Comparison of ENCODE assay signal across 9 mouse cellular contexts in genomic region chr17:83985333-83985790, GRCm38 (mm10).
DNase-seq lines count a peak whose midpoint lies in the region; ATAC-seq and TF ChIP-seq lines count a peak whose summit lies in the region.
"Had no signal": no experiment of that assay in that cellular context is flagged by ENCODE, and none has a peak within 500 bp of the region (broad histone marks: within the 10 kb centered on the region; RNA-seq: fewer than 3 reads in every experiment).

No protein-coding gene starts in this region.

- ATAC-seq in midbrain, embryonic 16.5 days = no peak
- ATAC-seq in kidney, postnatal 0 days (replicated peaks; ENCODE audit: low FRiP score, low read depth) = peak; percentile 47; the same call in 1 of the 2 replicates
- 0 out of 2 replicates have a peak, but pooled peaks have one; percentile 9 for ATAC-seq in neural tube, embryonic 14.5 days (ENCODE audit: low read depth)
- no peak for ATAC-seq in cerebellum, adult (ENCODE audit: insufficient number of reproducible peaks, low FRiP score, low TSS enrichment)
- no peak for ATAC-seq in erythroid progenitor cell, adult 5-6 weeks (replicated peaks; ENCODE audit: low FRiP score, poor library complexity, severe bottlenecking)

- no peaks in the 10 kb centered on the region for H3K36me3 ChIP-seq in midbrain, embryonic 10.5 days
- H3K36me3 ChIP-seq in midbrain, embryonic 16.5 days (ENCODE audit: control insufficient read depth, insufficient read depth, low read length) = no peaks in the 10 kb centered on the region
- no peaks in the 10 kb centered on the region for H3K36me3 ChIP-seq in kidney, postnatal 0 days (ENCODE audit: insufficient read depth, low read length)
- H3K36me3 ChIP-seq in neural tube, embryonic 14.5 days (ENCODE audit: control insufficient read depth, insufficient read depth, low read length) = no peaks in the 10 kb centered on the region

- 0 out of 2 replicates have a peak, but pooled peaks cover 7% of the 10 kb centered on the region for H3K27me3 ChIP-seq in midbrain, embryonic 10.5 days (ENCODE audit: low read depth, poor library complexity, severe bottlenecking)
- H3K27me3 ChIP-seq in midbrain, embryonic 16.5 days (ENCODE audit: control insufficient read depth, insufficient read depth, low read depth, low read length) = no peaks in the 10 kb centered on the region
- no peaks in the 10 kb centered on the region for H3K27me3 ChIP-seq in kidney, postnatal 0 days (ENCODE audit: insufficient read depth, low read length)
- no peaks in the 10 kb centered on the region for H3K27me3 ChIP-seq in neural tube, embryonic 14.5 days (ENCODE audit: control insufficient read depth, insufficient read depth, low read length)

- H3K4me3 ChIP-seq in midbrain, embryonic 10.5 days = no peak overlapping the region
- H3K4me3 ChIP-seq in midbrain, embryonic 16.5 days (ENCODE audit: low read depth, low read length) = no peak overlapping the region
- no peak overlapping the region for H3K4me3 ChIP-seq in kidney, postnatal 0 days (replicated peaks; ENCODE audit: low read depth, low read length)
- no peak overlapping the region for H3K4me3 ChIP-seq in neural tube, embryonic 14.5 days (ENCODE audit: low read depth, low read length)
- H3K4me3 ChIP-seq: myocyte had no signal

- TF ChIP-seq CTCF in kidney, postnatal 0 days (IDR thresholded peaks at IDR 0.05; ENCODE audit: low read depth) = no peak

- WGBS in midbrain, embryonic 10.5 days = 68% methylated on average over 17 of the region's 17 CpGs
- WGBS in midbrain, embryonic 16.5 days = 44% methylated on average over 17 of the region's 17 CpGs
- WGBS in kidney, postnatal 0 days = 17% methylated on average over 17 of the region's 17 CpGs
- WGBS in neural tube, embryonic 14.5 days = 14% methylated on average over 17 of the region's 17 CpGs

- 0 out of 2 replicates have a peak, but pooled peaks cover 2% of the 10 kb centered on the region for H3K9me3 ChIP-seq in midbrain, embryonic 10.5 days (replicated peaks)
- no peaks in the 10 kb centered on the region for H3K9me3 ChIP-seq in midbrain, embryonic 16.5 days (replicated peaks; ENCODE audit: control insufficient read depth, low read length, poor library complexity, severe bottlenecking)
- no peaks in the 10 kb centered on the region for H3K9me3 ChIP-seq in kidney, postnatal 0 days (replicated peaks; ENCODE audit: low read length)
- no peaks in the 10 kb centered on the region for H3K9me3 ChIP-seq in neural tube, embryonic 14.5 days (ENCODE audit: control insufficient read depth, low read length)

- DNase-seq in midbrain, embryonic 10.5 days (ENCODE audit: low spot score) = no peak
- DNase-seq in forelimb bud, embryonic 11.5 days (ENCODE audit: low read depth, low spot score) = peak; percentile 73
- DNase-seq in kidney, postnatal 0 days (ENCODE audit: low spot score) = peak; percentile 85
- no peak for DNase-seq in cerebellum, postnatal 36 days

- H3K4me2 ChIP-seq in midbrain, embryonic 16.5 days (ENCODE audit: low read length) = no peak overlapping the region
- H3K4me2 ChIP-seq in kidney, postnatal 0 days (ENCODE audit: low read length) = no peak overlapping the region
- no peak overlapping the region for H3K4me2 ChIP-seq in neural tube, embryonic 14.5 days (ENCODE audit: low read depth, low read length)

- H3K9ac ChIP-seq in midbrain, embryonic 16.5 days (ENCODE audit: low read depth, low read length) = no peak overlapping the region
- H3K9ac ChIP-seq in kidney, postnatal 0 days (ENCODE audit: low read depth, low read length) = no peak overlapping the region
- no peak overlapping the region for H3K9ac ChIP-seq in neural tube, embryonic 14.5 days (replicated peaks; ENCODE audit: low read depth, low read length)

- H3K27ac ChIP-seq in midbrain, embryonic 10.5 days (replicated peaks) = peak overlapping the region; percentile 80
- H3K27ac ChIP-seq in midbrain, embryonic 16.5 days (ENCODE audit: low read length) = no peak overlapping the region
- H3K27ac ChIP-seq in kidney, postnatal 0 days = peak overlapping the region; percentile 81
- peak overlapping the region; percentile 44; the same call in 1 of the 2 replicates for H3K27ac ChIP-seq in neural tube, embryonic 14.5 days (ENCODE audit: low read depth, low read length)

- peaks cover 52% of the 10 kb centered on the region for H3K4me1 ChIP-seq in midbrain, embryonic 10.5 days
- H3K4me1 ChIP-seq in midbrain, embryonic 16.5 days (ENCODE audit: control insufficient read depth, insufficient read depth, low read length) = no peaks in the 10 kb centered on the region; the same call in 1 of the 2 replicates
- peaks cover 37% of the 10 kb centered on the region for H3K4me1 ChIP-seq in kidney, postnatal 0 days (replicated peaks; ENCODE audit: insufficient read depth, low read length)
- peaks cover 11% of the 10 kb centered on the region; the same call in 1 of the 2 replicates for H3K4me1 ChIP-seq in neural tube, embryonic 14.5 days (ENCODE audit: control insufficient read depth, insufficient read depth, low read length)

Comparison
In these comparisons a context has a peak if more than half of its experiments do, and no peak if none do; other contexts are left out.
1. DNase-seq: peak in forelimb bud, embryonic 11.5 days (single experiment) and kidney, postnatal 0 days (single experiment); none in midbrain, embryonic 10.5 days (single experiment) and cerebellum, postnatal 36 days (0 of 2).
2. ATAC-seq: peak in kidney, postnatal 0 days (single experiment) and neural tube, embryonic 14.5 days (single experiment); none in midbrain, embryonic 16.5 days (single experiment), cerebellum, adult (single experiment) and erythroid progenitor cell, adult 5-6 weeks (single experiment).